Mouse (Mus musculus): ENCODE data around the gene Cct4. TPM values are rescaled to one million over a fixed set of nuclear protein-coding genes. Genes with fewer than 3 reads are reported as not detected.

The Cct4 gene
- 288 TPM in 2 replicates for polyA plus RNA-seq (2014; fragmentation: Nextera tagmentation; extraction: Ambion mirVana)

DNA sequence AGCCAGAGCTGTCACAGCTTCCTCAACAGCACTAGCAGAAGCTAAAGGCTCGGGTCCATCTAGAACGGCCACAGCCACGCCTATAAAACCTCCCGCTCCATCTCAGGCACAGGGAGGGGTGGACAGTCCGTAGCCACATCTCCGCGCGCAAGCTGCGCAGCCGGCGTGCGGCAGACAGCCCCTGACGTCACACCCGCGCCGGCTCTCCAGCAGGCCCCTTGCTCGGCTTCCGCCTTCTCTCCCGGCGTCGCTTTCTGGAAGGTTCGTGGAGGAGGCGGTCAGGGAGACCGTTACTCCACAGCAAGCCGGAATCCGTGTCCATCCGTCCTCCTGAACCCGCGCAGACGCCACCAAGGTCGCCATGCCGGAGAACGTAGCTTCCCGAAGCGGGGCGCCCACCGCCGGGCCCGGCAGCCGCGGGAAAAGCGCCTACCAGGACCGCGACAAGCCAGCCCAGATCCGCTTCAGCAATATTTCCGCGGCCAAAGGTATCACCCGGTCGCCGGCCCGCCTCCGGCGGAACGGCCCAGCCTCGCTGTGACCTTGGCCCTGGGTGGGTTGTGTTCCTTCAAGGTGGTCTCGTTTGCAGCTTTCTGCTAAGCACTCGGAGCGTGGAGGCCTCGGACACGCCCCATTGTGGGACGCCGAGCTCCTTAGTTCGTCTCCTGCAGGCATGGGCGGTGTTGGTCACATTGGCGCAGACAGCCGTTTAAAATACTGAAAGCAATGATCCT, at the start of gene Cct4:
TSS of gene Cct4 (plus strand) at position 127 of the 734 bp plus-strand sequence.
- ATAC-seq (ENCODE audit: insufficient number of reproducible peaks, insufficient read depth, low FRiP score, low read depth) = peak; percentile 99
- Histone ChIP-seq H3K4me2 (replicated peaks; ENCODE audit: low read depth, low read length) (peak within 1 kb of the TSS; percentile 90), H3K4me3 (ENCODE audit: low read depth, low read length) (peak within 1 kb of the TSS; percentile 84), H3K9ac (replicated peaks; ENCODE audit: low read depth, low read length) (peak within 1 kb of the TSS; percentile 81), H3K27ac (ENCODE audit: low read length) (peak within 1 kb of the TSS; percentile 89), H3K36me3 (ENCODE audit: control insufficient read depth, insufficient read depth, low read length) (peaks cover 23% of the 10 kb centered on the region), H3K27me3 (ENCODE audit: control insufficient read depth, insufficient read depth, low read length) (no peaks in the 10 kb centered on the region), H3K9me3 (ENCODE audit: control insufficient read depth, low read depth, low read length) (no peaks in the 10 kb centered on the region), H3K4me1 (ENCODE audit: control insufficient read depth, insufficient read depth, low read length) (0 out of 2 replicates have a peak, but pooled peaks cover 7% of the 10 kb centered on the region)
- whole genome bisulfite sequencing = under 1% methylated on average over 66 of the region's 66 CpGs

DNA sequence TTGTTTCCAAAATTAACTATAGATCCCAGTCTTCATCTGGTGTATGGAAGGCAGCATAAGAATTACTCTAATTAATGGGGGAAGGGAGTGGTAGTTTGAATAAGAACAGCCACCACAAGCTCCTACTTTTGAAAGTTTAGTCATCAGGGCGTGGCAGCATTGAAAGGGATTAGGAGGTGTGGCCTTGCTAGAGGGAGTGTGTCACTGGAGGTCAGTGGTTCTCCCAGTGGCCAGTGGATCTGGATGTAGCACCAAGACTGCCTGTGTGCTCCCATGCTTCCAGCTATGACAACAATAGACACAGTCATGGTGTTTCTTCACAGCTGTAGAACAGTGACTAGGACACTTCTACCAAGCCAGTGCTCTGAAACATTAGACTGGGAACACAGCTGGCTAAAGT, 41.2 kb upstream of the Cct4 start:
- no peak for ATAC-seq (ENCODE audit: insufficient number of reproducible peaks, insufficient read depth, low FRiP score, low read depth)
- H3K4me2 ChIP-seq (replicated peaks; ENCODE audit: low read depth, low read length) = no peak overlapping the region
- no peaks in the 10 kb centered on the region for H3K9me3 ChIP-seq (ENCODE audit: control insufficient read depth, low read depth, low read length)
- H3K4me1 ChIP-seq (ENCODE audit: control insufficient read depth, insufficient read depth, low read length) = no peaks in the 10 kb centered on the region
- no peak overlapping the region for H3K27ac ChIP-seq (ENCODE audit: low read length)
- H3K27me3 ChIP-seq (ENCODE audit: control insufficient read depth, insufficient read depth, low read length) = no peaks in the 10 kb centered on the region
- H3K4me3 ChIP-seq (ENCODE audit: low read depth, low read length) = no peak overlapping the region
- no peaks in the 10 kb centered on the region; the same call in 1 of the 2 replicates for H3K36me3 ChIP-seq (ENCODE audit: control insufficient read depth, insufficient read depth, low read length)
- no peak overlapping the region for H3K9ac ChIP-seq (replicated peaks; ENCODE audit: low read depth, low read length)
- 92% methylated on average over 1 of the region's 1 CpGs for WGBS

DNA sequence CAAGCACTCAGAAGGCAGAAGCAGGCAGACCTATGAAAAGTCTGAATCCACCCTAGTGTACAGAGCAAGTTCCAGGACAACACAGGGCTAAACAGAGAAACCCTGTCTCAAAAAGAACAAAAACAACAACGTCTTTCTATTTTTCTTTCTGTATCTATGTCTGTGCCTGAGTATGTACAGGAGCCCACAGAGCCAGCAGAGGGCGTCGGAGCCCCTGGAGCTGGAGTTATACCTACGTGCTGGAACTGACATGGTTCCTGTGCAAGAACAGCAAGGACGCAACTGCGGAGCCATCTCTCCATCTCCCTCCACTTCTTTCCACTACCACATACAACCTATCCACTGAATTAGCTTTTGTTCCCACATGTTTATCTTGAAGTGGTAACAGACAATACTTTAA, 40.2 kb upstream of the Cct4 start:
- H3K9me3 ChIP-seq (ENCODE audit: control insufficient read depth, low read depth, low read length) = no peaks in the 10 kb centered on the region
- H3K9ac ChIP-seq (replicated peaks; ENCODE audit: low read depth, low read length) = no peak overlapping the region
- no peak for ATAC-seq (ENCODE audit: insufficient number of reproducible peaks, insufficient read depth, low FRiP score, low read depth)
- no peak overlapping the region for H3K27ac ChIP-seq (ENCODE audit: low read length)
- H3K36me3 ChIP-seq (ENCODE audit: control insufficient read depth, insufficient read depth, low read length) = peaks cover under 1% of the 10 kb centered on the region; the same call in 1 of the 2 replicates
- WGBS = 91% methylated on average over 6 of the region's 6 CpGs
- H3K4me1 ChIP-seq (ENCODE audit: control insufficient read depth, insufficient read depth, low read length) = no peaks in the 10 kb centered on the region
- H3K4me3 ChIP-seq (ENCODE audit: low read depth, low read length) = no peak overlapping the region
- H3K4me2 ChIP-seq (replicated peaks; ENCODE audit: low read depth, low read length) = no peak overlapping the region
- no peaks in the 10 kb centered on the region for H3K27me3 ChIP-seq (ENCODE audit: control insufficient read depth, insufficient read depth, low read length)

DNA sequence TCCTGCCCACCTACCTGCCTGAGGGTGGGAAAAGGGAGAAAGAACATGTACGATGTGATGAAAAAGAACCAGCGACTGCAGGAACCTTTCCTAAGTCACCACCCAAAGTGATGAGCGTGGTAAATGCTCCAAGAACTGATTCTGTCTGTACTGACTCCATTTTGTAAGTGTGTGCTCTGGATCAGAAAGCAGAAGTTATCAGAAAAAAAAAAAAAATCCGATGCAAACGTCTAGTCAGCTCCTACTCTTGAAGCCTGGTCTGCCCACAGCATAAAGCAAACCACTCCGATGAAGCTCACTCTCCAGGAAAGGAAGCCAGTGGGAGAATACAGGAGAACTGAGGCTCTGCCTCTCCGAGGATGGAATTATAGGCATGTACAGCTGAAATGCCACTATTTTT, 37.7 kb upstream of the Cct4 start:
- H3K4me1 ChIP-seq (ENCODE audit: control insufficient read depth, insufficient read depth, low read length) = no peaks in the 10 kb centered on the region
- no peak overlapping the region for H3K9ac ChIP-seq (replicated peaks; ENCODE audit: low read depth, low read length)
- WGBS = 87% methylated on average over 7 of the region's 7 CpGs
- H3K4me2 ChIP-seq (replicated peaks; ENCODE audit: low read depth, low read length) = no peak overlapping the region
- ATAC-seq (ENCODE audit: insufficient number of reproducible peaks, insufficient read depth, low FRiP score, low read depth) = no peak
- H3K4me3 ChIP-seq (ENCODE audit: low read depth, low read length) = no peak overlapping the region
- H3K9me3 ChIP-seq (ENCODE audit: control insufficient read depth, low read depth, low read length) = no peaks in the 10 kb centered on the region
- H3K27ac ChIP-seq (ENCODE audit: low read length) = no peak overlapping the region
- no peaks in the 10 kb centered on the region for H3K27me3 ChIP-seq (ENCODE audit: control insufficient read depth, insufficient read depth, low read length)
- H3K36me3 ChIP-seq (ENCODE audit: control insufficient read depth, insufficient read depth, low read length) = peaks cover 7% of the 10 kb centered on the region; the same call in 1 of the 2 replicates

DNA sequence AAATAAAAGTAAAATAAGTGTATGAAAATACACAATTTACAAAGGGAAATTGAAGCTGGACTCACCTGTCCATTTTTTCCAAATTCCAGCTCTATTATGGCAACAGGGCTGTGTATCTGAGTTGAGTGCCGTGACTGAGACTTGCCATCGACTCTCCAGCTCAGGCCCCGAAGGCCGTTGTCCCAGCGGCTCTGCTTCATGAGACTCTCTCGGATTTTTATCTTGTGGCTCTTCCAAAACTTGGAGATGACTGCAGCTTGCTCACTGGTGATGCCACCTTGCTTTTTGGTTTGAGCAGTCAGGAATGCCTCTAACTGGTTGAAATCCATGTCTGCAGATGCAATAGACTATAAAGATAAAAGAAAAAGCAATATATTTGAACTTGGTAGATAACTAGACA, 34.0 kb upstream of the Cct4 start:
- WGBS = 91% methylated on average over 6 of the region's 6 CpGs
- no peak overlapping the region for H3K4me3 ChIP-seq (ENCODE audit: low read depth, low read length)
- H3K9me3 ChIP-seq (ENCODE audit: control insufficient read depth, low read depth, low read length) = no peaks in the 10 kb centered on the region
- no peaks in the 10 kb centered on the region for H3K4me1 ChIP-seq (ENCODE audit: control insufficient read depth, insufficient read depth, low read length)
- ATAC-seq (ENCODE audit: insufficient number of reproducible peaks, insufficient read depth, low FRiP score, low read depth) = no peak
- no peak overlapping the region for H3K9ac ChIP-seq (replicated peaks; ENCODE audit: low read depth, low read length)
- peaks cover 7% of the 10 kb centered on the region; the same call in 1 of the 2 replicates for H3K36me3 ChIP-seq (ENCODE audit: control insufficient read depth, insufficient read depth, low read length)
- no peak overlapping the region for H3K4me2 ChIP-seq (replicated peaks; ENCODE audit: low read depth, low read length)
- H3K27ac ChIP-seq (ENCODE audit: low read length) = no peak overlapping the region
- no peaks in the 10 kb centered on the region for H3K27me3 ChIP-seq (ENCODE audit: control insufficient read depth, insufficient read depth, low read length)

DNA sequence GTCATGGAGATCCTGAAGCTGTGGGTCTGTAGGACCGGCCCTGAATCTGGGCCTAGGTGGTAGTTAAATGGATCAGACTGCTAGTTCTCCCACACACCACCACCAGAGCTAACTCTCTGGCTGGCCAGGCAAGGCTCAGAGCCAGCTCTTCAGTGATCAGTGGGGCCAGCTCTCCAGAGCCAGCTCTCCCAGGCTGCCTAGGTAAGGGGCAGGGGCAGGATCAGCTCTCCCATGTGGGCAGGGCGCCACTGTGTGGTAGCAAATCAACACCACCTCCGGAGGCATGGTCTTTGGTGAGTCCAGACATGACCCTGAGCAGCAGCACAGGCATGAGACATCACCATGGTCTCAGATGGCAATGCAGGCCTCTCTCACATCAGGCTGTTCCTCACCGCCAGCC, 33.5 kb upstream of the Cct4 start:
- peaks cover 7% of the 10 kb centered on the region; the same call in 1 of the 2 replicates for H3K36me3 ChIP-seq (ENCODE audit: control insufficient read depth, insufficient read depth, low read length)
- no peak overlapping the region for H3K27ac ChIP-seq (ENCODE audit: low read length)
- no peaks in the 10 kb centered on the region for H3K27me3 ChIP-seq (ENCODE audit: control insufficient read depth, insufficient read depth, low read length)
- H3K4me2 ChIP-seq (replicated peaks; ENCODE audit: low read depth, low read length) = no peak overlapping the region
- ATAC-seq (ENCODE audit: insufficient number of reproducible peaks, insufficient read depth, low FRiP score, low read depth) = no peak
- no peak overlapping the region for H3K9ac ChIP-seq (replicated peaks; ENCODE audit: low read depth, low read length)
- no peak overlapping the region for H3K4me3 ChIP-seq (ENCODE audit: low read depth, low read length)
- H3K4me1 ChIP-seq (ENCODE audit: control insufficient read depth, insufficient read depth, low read length) = no peaks in the 10 kb centered on the region
- WGBS = 65% methylated on average over 4 of the region's 4 CpGs
- no peaks in the 10 kb centered on the region for H3K9me3 ChIP-seq (ENCODE audit: control insufficient read depth, low read depth, low read length)

DNA sequence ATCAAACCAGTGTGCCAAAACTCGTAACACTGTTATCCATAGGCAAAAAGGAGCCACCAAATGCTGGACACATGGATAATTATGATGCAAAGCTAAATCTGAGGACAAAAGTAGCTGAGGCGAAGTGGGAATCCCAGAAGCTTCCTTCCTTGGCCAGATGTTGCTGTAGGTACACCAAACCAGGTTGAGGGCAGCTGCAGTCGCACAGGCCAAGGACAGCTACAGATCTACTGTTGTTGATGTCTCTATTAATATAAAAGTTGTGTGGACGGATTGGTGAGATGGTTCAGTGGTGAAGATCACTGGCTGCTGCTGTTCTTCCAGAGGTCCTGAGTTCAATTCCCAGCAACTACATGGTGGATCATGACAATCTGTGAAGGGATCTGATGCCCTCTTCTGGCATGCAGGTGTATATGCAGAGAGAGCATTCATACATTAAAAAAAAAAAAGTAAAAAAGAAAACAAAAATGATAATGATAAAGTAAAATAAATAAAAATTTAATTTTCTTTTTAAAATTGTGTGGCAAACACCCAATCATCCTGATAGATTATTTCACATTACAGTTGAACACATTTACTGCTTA, 32.4 kb upstream of the Cct4 start:
- H3K36me3 ChIP-seq (ENCODE audit: control insufficient read depth, insufficient read depth, low read length) = peaks cover 7% of the 10 kb centered on the region; the same call in 1 of the 2 replicates
- H3K27ac ChIP-seq (ENCODE audit: low read length) = no peak overlapping the region
- 89% methylated on average over 4 of the region's 4 CpGs for WGBS
- H3K4me2 ChIP-seq (replicated peaks; ENCODE audit: low read depth, low read length) = no peak overlapping the region
- no peak overlapping the region for H3K4me3 ChIP-seq (ENCODE audit: low read depth, low read length)
- no peaks in the 10 kb centered on the region for H3K27me3 ChIP-seq (ENCODE audit: control insufficient read depth, insufficient read depth, low read length)
- ATAC-seq (ENCODE audit: insufficient number of reproducible peaks, insufficient read depth, low FRiP score, low read depth) = no peak
- H3K4me1 ChIP-seq (ENCODE audit: control insufficient read depth, insufficient read depth, low read length) = no peaks in the 10 kb centered on the region
- H3K9ac ChIP-seq (replicated peaks; ENCODE audit: low read depth, low read length) = no peak overlapping the region
- no peaks in the 10 kb centered on the region for H3K9me3 ChIP-seq (ENCODE audit: control insufficient read depth, low read depth, low read length)

DNA sequence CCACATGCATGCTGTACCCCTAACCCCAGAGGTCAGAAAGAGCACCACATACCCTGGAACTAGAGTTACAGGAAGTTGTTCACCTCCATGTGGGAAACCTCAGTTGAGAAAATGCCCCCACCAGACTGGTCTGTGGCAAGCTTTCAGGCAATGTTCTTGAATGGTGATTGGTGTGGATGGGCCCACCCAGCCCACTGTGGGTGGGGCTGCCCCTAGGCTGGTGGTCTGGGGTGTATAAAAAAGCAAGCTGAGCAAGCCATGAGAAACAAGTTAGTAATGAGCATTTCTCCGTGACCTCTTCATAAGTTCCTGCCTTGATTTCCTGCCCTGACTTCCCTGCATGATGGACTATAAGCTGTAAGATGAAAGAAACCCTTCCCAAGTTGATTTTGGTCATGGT, 28.2 kb upstream of the Cct4 start:
- H3K4me3 ChIP-seq (ENCODE audit: low read depth, low read length) = no peak overlapping the region
- no peaks in the 10 kb centered on the region for H3K36me3 ChIP-seq (ENCODE audit: control insufficient read depth, insufficient read depth, low read length)
- H3K9me3 ChIP-seq (ENCODE audit: control insufficient read depth, low read depth, low read length) = peaks cover 7% of the 10 kb centered on the region; the same call in 1 of the 2 replicates
- no peak overlapping the region for H3K4me2 ChIP-seq (replicated peaks; ENCODE audit: low read depth, low read length)
- no peaks in the 10 kb centered on the region for H3K27me3 ChIP-seq (ENCODE audit: control insufficient read depth, insufficient read depth, low read length)
- no peak overlapping the region for H3K9ac ChIP-seq (replicated peaks; ENCODE audit: low read depth, low read length)
- no peak for ATAC-seq (ENCODE audit: insufficient number of reproducible peaks, insufficient read depth, low FRiP score, low read depth)
- H3K27ac ChIP-seq (ENCODE audit: low read length) = no peak overlapping the region
- 100% methylated on average over 1 of the region's 1 CpGs for WGBS
- H3K4me1 ChIP-seq (ENCODE audit: control insufficient read depth, insufficient read depth, low read length) = no peaks in the 10 kb centered on the region
